Mouse (Mus musculus) E14TG2a.4 (cell line): ENCODE data around the gene Adgrl3.

Experiments
- CTCF ChIP-seq: conservative IDR thresholded peaks from 2 replicates; pipeline ENCODE4 v1.5.1; 2014; ENCODE audit warnings: low read length
- NANOG ChIP-seq: IDR thresholded peaks from 2 replicates; pipeline ENCODE4 v1.6.1; 2014; ENCODE audit warnings: borderline replicate concordance, low read length, mixed read lengths
- POU5F1 ChIP-seq: IDR thresholded peaks from 2 replicates; pipeline ENCODE4 v1.6.1; 2014; ENCODE audit warnings: low read length, borderline replicate concordance

DNA sequence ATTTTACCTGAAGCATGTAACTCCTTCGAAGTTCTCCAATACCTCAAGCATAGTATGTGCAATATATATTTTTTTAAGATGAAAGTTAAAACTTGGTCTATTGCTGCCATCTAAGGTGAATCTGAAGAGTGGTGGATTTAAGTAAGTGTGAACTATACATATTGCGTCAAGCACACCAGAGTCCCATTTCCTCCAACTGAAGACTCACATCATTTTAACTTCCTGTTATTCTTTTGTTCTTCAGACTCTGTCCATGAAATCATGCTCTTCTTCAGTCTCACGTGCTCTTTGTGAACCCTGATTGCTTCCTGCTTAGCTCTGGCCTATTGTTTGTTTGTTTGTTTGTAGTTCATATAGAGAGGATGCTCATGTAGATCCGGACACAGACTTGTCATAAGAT, 307.0 kb downstream of the Adgrl3 start:
- TF ChIP-seq CTCF, result no peak
- no peak for TF ChIP-seq POU5F1
- no peak for TF ChIP-seq NANOG
